In the genomic region with DNA sequence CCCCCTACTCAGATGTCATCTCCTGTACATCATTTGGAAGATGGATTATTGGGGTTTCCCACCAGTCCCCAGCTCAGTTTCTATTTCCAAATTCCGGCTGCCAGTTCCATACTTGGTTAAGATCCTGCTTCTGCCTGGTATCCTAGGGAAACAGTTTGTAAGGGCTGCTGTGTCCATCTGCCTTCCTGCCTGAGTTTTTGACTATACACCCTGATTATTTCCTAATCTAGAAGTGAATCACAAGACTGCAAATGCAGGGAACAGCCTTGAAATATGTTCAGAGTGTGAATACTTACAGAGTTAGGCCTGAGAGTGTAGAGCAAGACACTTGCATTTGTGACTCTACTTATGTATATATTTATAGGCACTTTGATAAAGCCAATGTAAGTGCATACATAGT, we compare ENCODE assay signal across 29 mouse cellular contexts.
DNase-seq lines count a peak whose midpoint lies in the region; ATAC-seq and TF ChIP-seq lines count a peak whose summit lies in the region.
"Had no signal": no experiment of that assay in that cellular context is flagged by ENCODE, and none has a peak within 500 bp of the region (broad histone marks: within the 10 kb centered on the region; RNA-seq: fewer than 3 reads in every experiment).

No protein-coding gene starts in this region.

- no peak overlapping the region for H3K9ac ChIP-seq in lung, postnatal 0 days (replicated peaks; ENCODE audit: low read depth)
- H3K9ac ChIP-seq: embryonic facial prominence, embryonic 12.5 days; embryonic facial prominence, embryonic 15.5 days; forebrain, embryonic 13.5 days; heart, embryonic 12.5 days; heart, embryonic 15.5 days; hindbrain, embryonic 13.5 days had no signal

- no peaks in the 10 kb centered on the region for H3K9me3 ChIP-seq in lung, postnatal 0 days (ENCODE audit: low read length)
- H3K9me3 ChIP-seq: embryonic facial prominence, embryonic 12.5 days; embryonic facial prominence, embryonic 15.5 days; forebrain, embryonic 13.5 days; heart, embryonic 12.5 days; heart, embryonic 15.5 days; hindbrain, embryonic 10.5 days; hindbrain, embryonic 13.5 days had no signal

- H3K27me3 ChIP-seq in cerebellum, adult 2 months (ENCODE audit: control insufficient read depth, insufficient read depth, low read length), result no peaks in the 10 kb centered on the region
- H3K27me3 ChIP-seq in lung, postnatal 0 days (replicated peaks; ENCODE audit: insufficient read depth, low read length), result no peaks in the 10 kb centered on the region
- H3K27me3 ChIP-seq: embryonic facial prominence, embryonic 12.5 days; embryonic facial prominence, embryonic 15.5 days; forebrain, embryonic 13.5 days; heart, embryonic 12.5 days; heart, embryonic 15.5 days; hindbrain, embryonic 13.5 days; Patski had no signal

- no peak for ATAC-seq in lung, postnatal 0 days
- ATAC-seq: CD4-positive, CD25-positive, alpha-beta regulatory T cell, adult 4 months; forebrain, embryonic 13.5 days; forebrain, embryonic 16.5 days; hindbrain, embryonic 16.5 days; Patski had no signal

- H3K4me1 ChIP-seq in embryonic fibroblast, embryonic 13.5 days (ENCODE audit: control insufficient read depth, insufficient read depth, low read length), result peaks cover 11% of the 10 kb centered on the region
- H3K4me1 ChIP-seq in cerebellum, adult 2 months (ENCODE audit: control insufficient read depth, insufficient read depth, low read length), result no peaks in the 10 kb centered on the region; the same call in 1 of the 2 replicates
- no peaks in the 10 kb centered on the region for H3K4me1 ChIP-seq in lung, postnatal 0 days (ENCODE audit: insufficient read depth, low read depth, low read length)
- H3K4me1 ChIP-seq: embryonic facial prominence, embryonic 12.5 days; embryonic facial prominence, embryonic 15.5 days; forebrain, embryonic 13.5 days; hindbrain, embryonic 13.5 days had no signal

- WGBS in cerebellum, adult 2 months, result 82% methylated on average over 1 of the region's 1 CpGs
- WGBS in lung, postnatal 0 days, result 83% methylated on average over 1 of the region's 1 CpGs

- H3K36me3 ChIP-seq in lung, postnatal 0 days (ENCODE audit: insufficient read depth, low read length), result no peaks in the 10 kb centered on the region
- H3K36me3 ChIP-seq: embryonic facial prominence, embryonic 12.5 days; embryonic facial prominence, embryonic 15.5 days; heart, embryonic 15.5 days; hindbrain, embryonic 10.5 days; hindbrain, embryonic 13.5 days had no signal

- TF ChIP-seq EP300 in lung, postnatal 0 days (IDR thresholded peaks at IDR 0.05), result no peak

- TF ChIP-seq CTCF in embryonic fibroblast, embryonic 13.5 days (IDR thresholded peaks at IDR 0.05; ENCODE audit: borderline replicate concordance, insufficient read depth, low read length), result no peak
- no peak for TF ChIP-seq CTCF in cerebellum, adult 2 months (IDR thresholded peaks at IDR 0.05; ENCODE audit: borderline replicate concordance, insufficient read depth, low read depth, low read length)
- TF ChIP-seq CTCF in lung, postnatal 0 days (IDR thresholded peaks at IDR 0.05), result no peak

- no peak overlapping the region for H3K4me2 ChIP-seq in lung, postnatal 0 days (replicated peaks; ENCODE audit: low read depth, low read length)
- H3K4me2 ChIP-seq: embryonic facial prominence, embryonic 12.5 days; embryonic facial prominence, embryonic 15.5 days; forebrain, embryonic 13.5 days; heart, embryonic 12.5 days; heart, embryonic 15.5 days; hindbrain, embryonic 13.5 days had no signal

- no peak overlapping the region for H3K4me3 ChIP-seq in embryonic fibroblast, embryonic 13.5 days (ENCODE audit: insufficient read depth, low read length)
- H3K4me3 ChIP-seq in cerebellum, adult 2 months (replicated peaks; ENCODE audit: insufficient read depth, low read depth, low read length), result no peak overlapping the region
- no peak overlapping the region for H3K4me3 ChIP-seq in lung, postnatal 0 days (ENCODE audit: low read depth, low read length)
- H3K4me3 ChIP-seq: embryonic facial prominence, embryonic 12.5 days; embryonic facial prominence, embryonic 15.5 days; erythroblast, embryonic 14.5 days; forebrain, embryonic 13.5 days; heart, embryonic 12.5 days; heart, embryonic 15.5 days; hindbrain, embryonic 10.5 days; hindbrain, embryonic 13.5 days had no signal

- H3K27ac ChIP-seq in embryonic fibroblast, embryonic 13.5 days (ENCODE audit: insufficient read depth, low read length), result peak overlapping the region; percentile 66
- H3K27ac ChIP-seq in cerebellum, adult 2 months (ENCODE audit: insufficient read depth, low read length), result no peak overlapping the region
- no peak overlapping the region for H3K27ac ChIP-seq in lung, postnatal 0 days (ENCODE audit: low read length)
- H3K27ac ChIP-seq: embryonic facial prominence, embryonic 12.5 days; embryonic facial prominence, embryonic 15.5 days; forebrain, embryonic 13.5 days; heart, embryonic 15.5 days; hindbrain, embryonic 10.5 days; hindbrain, embryonic 13.5 days had no signal

- no peak for TF ChIP-seq POLR2A in embryonic fibroblast, embryonic 13.5 days (IDR thresholded peaks at IDR 0.05; ENCODE audit: low read depth, low read length)
- TF ChIP-seq POLR2A in cerebellum, adult 2 months (IDR thresholded peaks at IDR 0.05; ENCODE audit: borderline replicate concordance, insufficient read depth, low read length), result no peak

- peak; percentile 20 for DNase-seq in right cerebral cortex, postnatal 25 days
- DNase-seq in right cerebral cortex, postnatal 10 days (ENCODE audit: low spot score in 2 of 2), result no peak
- DNase-seq in layer of hippocampus, adult 8-10 months (ENCODE audit: low spot score in 2 of 2), result peak; percentile 40 to 41
- DNase-seq in layer of hippocampus, postnatal 14 days (ENCODE audit: low spot score in 2 of 2), result peak; percentile 25 to 64
- DNase-seq in cerebellum, adult 2 months, result no peak
- no peak for DNase-seq in spleen, postnatal 14 days (ENCODE audit: low spot score in 2 of 2)
- no peak for DNase-seq in lung, postnatal 0 days (ENCODE audit: low spot score)
- DNase-seq: adrenal gland, postnatal 10 days; adrenal gland, postnatal 36 days; cerebellum, adult 11 months; cerebellum, adult 9-10 months; cerebellum, postnatal 14 days; gastrocnemius, postnatal 25 days; heart, adult 18-20 months; heart, postnatal 10 days; heart, postnatal 36 days had no signal

Comparison
In these comparisons a context has a peak if more than half of its experiments do, and no peak if none do; other contexts are left out.
1. DNase-seq: peak in right cerebral cortex, postnatal 25 days (single experiment), layer of hippocampus, adult 8-10 months (2 of 2) and layer of hippocampus, postnatal 14 days (2 of 2); none in right cerebral cortex, postnatal 10 days (0 of 2), cerebellum, adult 2 months (0 of 2), spleen, postnatal 14 days (0 of 2) and lung, postnatal 0 days (single experiment).